In genomic region chr1:166168017-166168416, GRCm38 (mm10) we compare ENCODE assay signal across 19 mouse cellular contexts. TPM values are rescaled to one million over a fixed set of nuclear protein-coding genes. Genes with fewer than 3 reads are reported as not detected.
"Had no signal": no experiment of that assay in that cellular context is flagged by ENCODE, and none has a peak within 500 bp of the region (broad histone marks: within the 10 kb centered on the region; RNA-seq: fewer than 3 reads in every experiment).

No protein-coding gene starts in this region.

- H3K36me3 ChIP-seq: neural tube, embryonic 13.5 days; neural tube, embryonic 15.5 days; stomach, embryonic 15.5 days had no signal

- H3K4me3 ChIP-seq: neural tube, embryonic 13.5 days; neural tube, embryonic 15.5 days; stomach, embryonic 15.5 days had no signal

- H3K9ac ChIP-seq: neural tube, embryonic 13.5 days; neural tube, embryonic 15.5 days; stomach, embryonic 15.5 days had no signal

- H3K9me3 ChIP-seq: neural tube, embryonic 13.5 days; neural tube, embryonic 15.5 days; stomach, embryonic 15.5 days had no signal

- H3K27me3 ChIP-seq: neural tube, embryonic 13.5 days; neural tube, embryonic 15.5 days; stomach, embryonic 15.5 days had no signal

- DNase-seq: retina, postnatal 1 day; right cerebral cortex, adult 18-20 months; right cerebral cortex, postnatal 14 days; right cerebral cortex, postnatal 25 days; right cerebral cortex, postnatal 4 days; spleen, adult 18-20 months; thymus, adult 18-20 months; thymus, adult 2 months; thymus, postnatal 14 days; thymus, postnatal 25 days; thymus, postnatal 36 days; thymus, postnatal 4 days had no signal

- H3K4me2 ChIP-seq: neural tube, embryonic 13.5 days; neural tube, embryonic 15.5 days; stomach, embryonic 15.5 days had no signal

- H3K27ac ChIP-seq: neural tube, embryonic 13.5 days; neural tube, embryonic 15.5 days; stomach, embryonic 15.5 days; stomach, postnatal 0 days had no signal

- H3K4me1 ChIP-seq: neural tube, embryonic 13.5 days; neural tube, embryonic 15.5 days; stomach, embryonic 15.5 days had no signal

RNA-seq across cellular contexts. Expression of gene Gpa33, which starts 38.0 kb away (rescaled TPM):
- total RNA-seq: neutrophil, adult 5-6 weeks had no signal
- polyA plus RNA-seq: neural tube, embryonic 13.5 days; neural tube, embryonic 14.5 days; neural tube, embryonic 15.5 days; spleen, adult 2 months had no signal

RNA-seq across cellular contexts. Expression of gene Dusp27, which starts 40.3 kb away (rescaled TPM):
- total RNA-seq: neutrophil, adult 5-6 weeks had no signal
